Mouse (Mus musculus) bone marrow macrophage, adult 2 months (primary cell): ENCODE results near the gene Dnah14.

Experiments
- CTCF ChIP-seq: IDR thresholded peaks from 2 replicates; pipeline ENCODE4 v1.5.1; 2012; ENCODE audit warnings: low read depth, mild to moderate bottlenecking, low read length, moderate library complexity
- POLR2A ChIP-seq: IDR thresholded peaks from 2 replicates; pipeline ENCODE4 v1.6.1; 2012; ENCODE audit warnings: mild to moderate bottlenecking, low read depth, low read length, borderline replicate concordance

DNA sequence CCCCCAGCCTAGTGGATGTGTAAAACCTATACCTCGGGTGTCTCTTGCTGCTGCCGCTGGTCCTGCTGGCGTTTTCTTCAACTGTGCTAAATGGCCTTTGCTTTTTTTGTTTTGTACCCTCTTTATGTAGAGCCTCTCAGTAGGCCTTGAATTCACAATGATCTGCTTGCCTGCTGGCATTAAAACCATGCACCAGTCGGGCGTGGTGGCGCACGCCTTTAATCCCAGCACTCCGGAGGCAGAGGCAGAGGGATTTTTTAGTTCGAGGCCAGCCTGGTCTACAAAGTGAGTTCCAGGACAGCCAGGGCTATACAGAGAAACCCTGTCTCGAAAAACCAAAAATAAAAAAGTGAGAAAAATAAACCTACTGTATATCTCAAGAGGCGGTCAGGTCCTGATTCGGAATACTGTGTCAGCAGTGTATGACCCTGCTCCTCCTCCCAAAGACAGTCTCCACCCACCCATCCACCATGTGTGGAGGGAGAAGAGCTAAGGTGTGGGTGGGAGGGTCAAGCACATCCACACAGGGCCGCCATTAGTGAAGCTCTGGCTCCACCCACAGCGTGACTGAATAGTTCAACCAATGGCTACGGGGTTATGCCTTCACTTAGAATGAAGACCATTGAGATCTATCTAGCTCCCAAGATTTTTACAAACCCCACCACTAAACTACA is 268.7 kb downstream of the Dnah14 start:
- no peak for TF ChIP-seq POLR2A
- TF ChIP-seq CTCF, result no peak
